Mouse (Mus musculus): ENCODE measurements around the gene Smyd1. TPM values are rescaled to one million over a fixed set of nuclear protein-coding genes. Genes with fewer than 3 reads are reported as not detected.
A peak's percentile ranks its signal among the peaks of the same experiment; 100 is the strongest.

Smyd1 gene
- total and polyA plus RNA-seq, 3 experiments: 0.16 TPM; not detected in 2

- Histone ChIP-seq H3K36me3 (replicated peaks) (peaks cover 16% of the 10 kb centered on the region), H3K9me3 (replicated peaks) (no peaks in the 10 kb centered on the region), H3K4me3 (ENCODE audit: low read depth, low read length) (no peak overlapping the region), H3K4me1 (ENCODE audit: insufficient read depth, low read depth, low read length) (peaks cover 5% of the 10 kb centered on the region), H3K27me3 (ENCODE audit: insufficient read depth, low read length) (no peaks in the 10 kb centered on the region)
- ATAC-seq (ENCODE audit: extremely low read depth, insufficient number of reproducible peaks, low FRiP score, poor library complexity, severe bottlenecking) (no peak), DNase-seq (ENCODE audit: low spot score) (no peak)
- no peak for TF ChIP-seq POLR2AphosphoS5 (IDR thresholded peaks at IDR 0.05; ENCODE audit: insufficient replicate concordance, low read depth, low read length)
- no peak for TF ChIP-seq TAL1 (conservative IDR thresholded peaks at IDR 0.05; ENCODE audit: low read depth, low read length)
- no peak for TF ChIP-seq GATA1 (IDR thresholded peaks at IDR 0.05; ENCODE audit: borderline replicate concordance, low read length)
- no peak for TF ChIP-seq CTCF (IDR thresholded peaks at IDR 0.05; ENCODE audit: low read depth, low read length)
- TF ChIP-seq GATA2 (IDR thresholded peaks at IDR 0.05; ENCODE audit: borderline replicate concordance, low read depth, low read length): no peak
Observed at GRCm38 (mm10) chr6:71279418-71279817, 42.6 kb downstream of the Smyd1 start.

GRCm38 (mm10) chr6:71274621-71275020 is 47.4 kb downstream of the Smyd1 start:
- DNase-seq (ENCODE audit: low spot score) (no peak), ATAC-seq (ENCODE audit: extremely low read depth, insufficient number of reproducible peaks, low FRiP score, poor library complexity, severe bottlenecking) (no peak)
- peaks cover 11% of the 10 kb centered on the region for H3K36me3 ChIP-seq (replicated peaks)
- no peaks in the 10 kb centered on the region for H3K27me3 ChIP-seq (ENCODE audit: insufficient read depth, low read length)
- H3K9me3 ChIP-seq (replicated peaks): no peaks in the 10 kb centered on the region
- peaks cover 32% of the 10 kb centered on the region for H3K4me1 ChIP-seq (ENCODE audit: insufficient read depth, low read depth, low read length)
- no peak overlapping the region for H3K4me3 ChIP-seq (ENCODE audit: low read depth, low read length)
- TF ChIP-seq GATA1 (IDR thresholded peaks at IDR 0.05; ENCODE audit: borderline replicate concordance, low read length): no peak
- no peak for TF ChIP-seq CTCF (IDR thresholded peaks at IDR 0.05; ENCODE audit: low read depth, low read length)
- no peak for TF ChIP-seq TAL1 (conservative IDR thresholded peaks at IDR 0.05; ENCODE audit: low read depth, low read length)
- no peak for TF ChIP-seq POLR2AphosphoS5 (IDR thresholded peaks at IDR 0.05; ENCODE audit: insufficient replicate concordance, low read depth, low read length)
- no peak for TF ChIP-seq GATA2 (IDR thresholded peaks at IDR 0.05; ENCODE audit: borderline replicate concordance, low read depth, low read length)

DNA sequence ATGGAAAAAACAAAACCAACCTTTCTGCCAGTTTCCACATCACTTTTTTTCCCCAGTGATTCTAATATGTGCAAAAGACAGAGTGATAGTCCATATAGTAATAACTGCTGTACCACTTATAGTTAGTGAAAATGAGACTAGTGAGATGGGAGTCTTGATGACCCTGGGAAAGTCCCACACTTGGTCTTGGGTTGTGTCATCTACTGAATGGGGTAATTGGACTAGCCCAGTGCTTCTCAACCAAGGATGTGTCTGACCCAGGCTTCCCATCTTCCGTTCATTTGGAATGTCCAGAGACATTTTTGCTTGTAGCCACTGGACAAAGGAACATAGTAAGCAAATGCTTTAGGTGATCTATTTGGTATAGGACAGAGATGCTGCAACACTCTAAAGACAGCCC is 48.3 kb downstream of the Smyd1 start:
- Histone ChIP-seq H3K36me3 (replicated peaks) (peaks cover 9% of the 10 kb centered on the region), H3K27me3 (ENCODE audit: insufficient read depth, low read length) (no peaks in the 10 kb centered on the region), H3K4me1 (ENCODE audit: insufficient read depth, low read depth, low read length) (peaks cover 40% of the 10 kb centered on the region), H3K9me3 (replicated peaks) (no peaks in the 10 kb centered on the region), H3K4me3 (ENCODE audit: low read depth, low read length) (no peak overlapping the region; the same call in 1 of the 2 replicates)
- ATAC-seq (ENCODE audit: extremely low read depth, insufficient number of reproducible peaks, low FRiP score, poor library complexity, severe bottlenecking): no peak
- TF ChIP-seq CTCF (IDR thresholded peaks at IDR 0.05; ENCODE audit: low read depth, low read length) (no peak), GATA2 (IDR thresholded peaks at IDR 0.05; ENCODE audit: borderline replicate concordance, low read depth, low read length) (no peak), TAL1 (conservative IDR thresholded peaks at IDR 0.05; ENCODE audit: low read depth, low read length) (no peak), GATA1 (IDR thresholded peaks at IDR 0.05; ENCODE audit: borderline replicate concordance, low read length) (no peak), POLR2AphosphoS5 (IDR thresholded peaks at IDR 0.05; ENCODE audit: insufficient replicate concordance, low read depth, low read length) (no peak)
- no peak for DNase-seq (ENCODE audit: low spot score)

- Histone ChIP-seq H3K9me3 (replicated peaks) (no peaks in the 10 kb centered on the region), H3K27me3 (ENCODE audit: insufficient read depth, low read length) (no peaks in the 10 kb centered on the region), H3K4me1 (ENCODE audit: insufficient read depth, low read depth, low read length) (peaks cover 42% of the 10 kb centered on the region), H3K4me3 (ENCODE audit: low read depth, low read length) (peak overlapping the region; percentile 95), H3K36me3 (replicated peaks) (peaks cover 6% of the 10 kb centered on the region)
- no peak for DNase-seq (ENCODE audit: low spot score)
- no peak for TF ChIP-seq GATA1 (IDR thresholded peaks at IDR 0.05; ENCODE audit: borderline replicate concordance, low read length)
- no peak for TF ChIP-seq CTCF (IDR thresholded peaks at IDR 0.05; ENCODE audit: low read depth, low read length)
- no peak for TF ChIP-seq TAL1 (conservative IDR thresholded peaks at IDR 0.05; ENCODE audit: low read depth, low read length)
- no peak for TF ChIP-seq GATA2 (IDR thresholded peaks at IDR 0.05; ENCODE audit: borderline replicate concordance, low read depth, low read length)
- TF ChIP-seq POLR2AphosphoS5 (IDR thresholded peaks at IDR 0.05; ENCODE audit: insufficient replicate concordance, low read depth, low read length): no peak
- no peak for ATAC-seq (ENCODE audit: extremely low read depth, insufficient number of reproducible peaks, low FRiP score, poor library complexity, severe bottlenecking)
Observed at GRCm38 (mm10) chr6:71272316-71272741, 49.7 kb downstream of the Smyd1 start.

GRCm38 (mm10) chr6:71271389-71272315 is 50.4 kb downstream of the Smyd1 start, which contains the start of gene Krcc1:
Gene Krcc1 (plus strand): TSS chr6:71271677.
- Histone ChIP-seq H3K4me3 (ENCODE audit: low read depth, low read length) (peak within 1 kb of the TSS; percentile 95), H3K27me3 (ENCODE audit: insufficient read depth, low read length) (no peaks in the 10 kb centered on the region), H3K9me3 (replicated peaks) (no peaks in the 10 kb centered on the region), H3K4me1 (ENCODE audit: insufficient read depth, low read depth, low read length) (peaks cover 42% of the 10 kb centered on the region), H3K36me3 (replicated peaks) (peaks cover 6% of the 10 kb centered on the region)
- DNase-seq (ENCODE audit: low spot score): peak; percentile 94
- TF ChIP-seq TAL1 (conservative IDR thresholded peaks at IDR 0.05; ENCODE audit: low read depth, low read length): no peak
- no peak for TF ChIP-seq CTCF (IDR thresholded peaks at IDR 0.05; ENCODE audit: low read depth, low read length)
- TF ChIP-seq GATA2 (IDR thresholded peaks at IDR 0.05; ENCODE audit: borderline replicate concordance, low read depth, low read length): no peak
- no peak for TF ChIP-seq GATA1 (IDR thresholded peaks at IDR 0.05; ENCODE audit: borderline replicate concordance, low read length)
- no peak for TF ChIP-seq POLR2AphosphoS5 (IDR thresholded peaks at IDR 0.05; ENCODE audit: insufficient replicate concordance, low read depth, low read length)
- peak; percentile 75 for ATAC-seq (ENCODE audit: extremely low read depth, insufficient number of reproducible peaks, low FRiP score, poor library complexity, severe bottlenecking)

DNA sequence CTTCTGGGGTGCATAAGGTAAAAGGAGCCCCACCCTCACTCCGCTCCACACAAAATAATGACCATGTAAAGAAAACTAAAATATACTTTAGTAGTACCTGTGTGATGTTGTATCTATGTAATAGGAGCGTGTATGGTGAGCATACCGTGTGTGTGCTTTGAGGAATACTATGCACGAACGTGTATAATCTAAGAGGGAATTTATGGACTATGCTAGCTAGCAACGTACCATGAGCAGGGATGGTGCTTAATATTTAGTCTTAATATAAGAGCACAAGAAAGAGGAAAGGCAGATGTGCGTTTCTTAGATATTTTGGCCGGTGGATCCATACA is 51.0 kb downstream of the Smyd1 start:
- peaks cover 6% of the 10 kb centered on the region for H3K36me3 ChIP-seq (replicated peaks)
- H3K9me3 ChIP-seq (replicated peaks): no peaks in the 10 kb centered on the region
- H3K4me1 ChIP-seq (ENCODE audit: insufficient read depth, low read depth, low read length): peaks cover 41% of the 10 kb centered on the region
- TF ChIP-seq TAL1 (conservative IDR thresholded peaks at IDR 0.05; ENCODE audit: low read depth, low read length): no peak
- TF ChIP-seq CTCF (IDR thresholded peaks at IDR 0.05; ENCODE audit: low read depth, low read length): no peak
- TF ChIP-seq POLR2AphosphoS5 (IDR thresholded peaks at IDR 0.05; ENCODE audit: insufficient replicate concordance, low read depth, low read length): no peak; the same call in 1 of the 2 replicates
- ATAC-seq (ENCODE audit: extremely low read depth, insufficient number of reproducible peaks, low FRiP score, poor library complexity, severe bottlenecking) (no peak), DNase-seq (ENCODE audit: low spot score) (no peak)
- H3K4me3 ChIP-seq (ENCODE audit: low read depth, low read length): peak overlapping the region; percentile 95
- no peaks in the 10 kb centered on the region for H3K27me3 ChIP-seq (ENCODE audit: insufficient read depth, low read length)

Data from G1E (cell line).